Mouse (Mus musculus) gastrocnemius, adult 2 months (tissue): ENCODE results near the gene Cc2d1a. TPM values are rescaled to one million over a fixed set of nuclear protein-coding genes. Genes with fewer than 3 reads are reported as not detected.

Experiments used
- DNase-seq: peaks from one replicate; pipeline ENCODE4 v3.0.0; 2022
- H3K27ac ChIP-seq: fragments of 200-600 bp; 2 replicates; pipeline ENCODE4 v1.8.1; 2022; ENCODE audit warnings: mild to moderate bottlenecking
- H3K4me3 ChIP-seq: fragments of 200-600 bp; 2 replicates; pipeline ENCODE4 v1.8.1; 2022; ENCODE audit warnings: mild to moderate bottlenecking, moderate library complexity
- CTCF ChIP-seq: fragments of 200-600 bp; IDR thresholded peaks from 2 replicates; pipeline ENCODE4 v1.8.1; 2022; ENCODE audit warnings: antibody characterized with exemption, mild to moderate bottlenecking, moderate library complexity
- intact Hi-C: fragments of 180-260 bp; cut with DNase I; formaldehyde crosslinking; loops from one replicate; pipeline ENCODE4 v1.15.1; 2025
- total RNA-seq, 2 experiments: library from RNA; stranded (reverse); gene quantifications; 2 replicates each; pipeline ENCODE4 v1.2.3; 2021

The Cc2d1a gene
- total RNA-seq, 2 experiments from 2014 or later = 16.8 to 18.6 TPM

DNA sequence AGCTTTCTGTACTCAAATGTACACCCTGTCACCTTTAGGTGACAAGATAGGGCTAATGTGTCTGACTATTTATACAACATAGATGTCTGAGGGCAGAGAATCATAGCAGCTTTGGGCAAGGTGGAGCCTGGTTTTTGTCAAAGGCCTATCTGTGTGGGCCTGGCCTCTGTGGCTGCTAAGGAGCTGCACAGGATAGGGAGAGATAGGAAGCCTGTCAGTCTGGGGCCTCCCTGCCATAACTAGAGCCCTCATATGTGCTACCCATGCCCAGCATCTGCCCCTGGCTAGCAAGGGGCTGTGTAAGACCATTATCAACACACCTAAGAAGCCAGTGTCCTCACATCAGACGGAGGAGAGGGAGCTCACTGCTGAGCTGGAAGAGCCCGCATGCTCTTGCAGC lies 20.0 kb upstream of the Cc2d1a start:
- no peak for TF ChIP-seq CTCF

DNA sequence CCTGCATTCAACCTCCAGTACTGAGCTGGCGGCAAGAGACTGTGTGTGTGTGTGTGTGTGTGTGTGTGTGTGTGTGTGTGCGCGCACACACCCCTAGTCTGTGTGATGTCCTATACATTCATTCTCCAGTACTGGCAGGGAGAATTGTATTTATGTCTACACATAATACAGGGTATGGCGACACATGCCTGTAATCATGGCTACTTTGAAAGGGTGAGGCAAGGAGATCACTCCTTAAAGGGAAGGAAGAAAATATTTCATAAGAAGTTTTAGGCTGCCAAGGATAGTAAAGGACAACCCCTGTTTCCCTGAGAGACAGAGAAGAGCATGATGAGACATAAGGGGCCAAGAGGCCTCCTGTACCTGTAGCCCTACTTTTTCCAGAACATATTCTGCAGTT lies 9.9 kb upstream of the Cc2d1a start:
- DNase-seq = no peak
- intact Hi-C loops = no loop called here
- TF ChIP-seq CTCF = no peak
- Histone ChIP-seq H3K4me3 (no peak overlapping the region), H3K27ac (no peak overlapping the region)

More for the DNA sequence above, 20.0 kb upstream of the Cc2d1a start:
- intact Hi-C loops = no loop called here
- DNase-seq = no peak
- Histone ChIP-seq H3K4me3 (no peak overlapping the region), H3K27ac (no peak overlapping the region)

DNA sequence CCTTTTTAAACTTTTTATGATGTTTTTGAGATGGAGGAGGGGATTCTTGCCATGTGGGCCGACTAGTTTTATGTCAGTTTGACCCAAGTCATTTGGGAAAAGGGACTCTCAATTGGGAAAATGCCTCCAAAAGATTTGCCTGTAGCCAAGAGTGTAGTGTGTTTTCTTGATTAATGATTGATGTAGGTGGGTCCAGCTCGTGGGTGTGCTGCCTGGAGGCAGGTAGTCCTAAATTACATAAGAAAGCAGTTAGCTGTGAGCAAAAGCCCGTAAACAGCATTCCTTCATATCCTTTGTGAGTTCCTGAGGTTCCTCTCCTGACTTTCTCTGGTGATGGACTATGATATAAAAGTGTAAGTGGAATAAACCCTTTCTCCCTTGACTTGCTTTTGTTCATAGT lies 1.4 kb upstream of the Cc2d1a start:
- DNase-seq = no peak
- H3K4me3 ChIP-seq = no peak overlapping the region
- no peak overlapping the region for H3K27ac ChIP-seq
- no peak for TF ChIP-seq CTCF
- intact Hi-C loops = no loop called here

DNA sequence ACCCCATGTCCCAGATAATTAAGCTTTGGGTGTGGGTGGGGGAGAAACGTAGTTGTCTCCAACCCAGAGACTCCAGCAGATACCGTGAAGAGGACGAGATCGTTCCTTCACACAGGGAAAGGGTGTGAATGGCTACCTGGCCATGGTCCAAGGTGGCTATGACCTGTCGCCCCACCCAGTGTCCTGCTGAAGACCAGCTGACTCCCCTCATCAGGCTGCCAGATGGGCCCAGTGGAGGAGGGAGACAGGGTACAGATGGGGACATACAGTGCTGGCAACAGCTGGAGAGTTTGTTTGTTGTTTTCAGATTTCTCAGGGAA lies 755 bp upstream of the Cc2d1a start:
- Histone ChIP-seq H3K27ac (no peak overlapping the region), H3K4me3 (peak overlapping the region; percentile 97)
- intact Hi-C loops = no loop called here
- no peak for TF ChIP-seq CTCF
- DNase-seq = no peak

DNA sequence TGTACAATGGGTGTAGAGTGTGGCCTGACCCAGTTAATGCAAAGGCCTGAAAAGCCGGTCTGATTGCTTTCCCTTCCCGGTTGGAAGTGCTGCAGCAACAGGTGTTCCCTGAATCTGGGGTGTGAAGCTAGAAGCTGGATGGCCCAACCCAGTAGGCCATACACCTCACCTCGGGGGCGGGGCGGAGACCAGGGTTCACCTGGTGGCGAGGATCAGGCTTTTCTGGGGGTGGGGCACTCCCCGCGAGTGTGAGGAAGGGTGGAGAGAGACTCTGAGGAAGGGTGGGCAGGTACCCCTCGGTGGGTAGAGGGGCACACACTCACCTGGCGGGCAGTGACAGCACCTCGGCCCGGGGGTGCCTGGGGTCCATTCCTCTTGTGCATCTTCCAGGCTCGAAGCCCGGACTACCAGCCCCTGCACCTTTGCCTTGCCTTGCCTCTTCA lies 391 bp downstream of the Cc2d1a start:
- peak overlapping the region; percentile 86 for H3K27ac ChIP-seq
- intact Hi-C loops = no loop called here
- TF ChIP-seq CTCF = no peak
- no peak for DNase-seq
- peak overlapping the region; percentile 97 for H3K4me3 ChIP-seq

DNA sequence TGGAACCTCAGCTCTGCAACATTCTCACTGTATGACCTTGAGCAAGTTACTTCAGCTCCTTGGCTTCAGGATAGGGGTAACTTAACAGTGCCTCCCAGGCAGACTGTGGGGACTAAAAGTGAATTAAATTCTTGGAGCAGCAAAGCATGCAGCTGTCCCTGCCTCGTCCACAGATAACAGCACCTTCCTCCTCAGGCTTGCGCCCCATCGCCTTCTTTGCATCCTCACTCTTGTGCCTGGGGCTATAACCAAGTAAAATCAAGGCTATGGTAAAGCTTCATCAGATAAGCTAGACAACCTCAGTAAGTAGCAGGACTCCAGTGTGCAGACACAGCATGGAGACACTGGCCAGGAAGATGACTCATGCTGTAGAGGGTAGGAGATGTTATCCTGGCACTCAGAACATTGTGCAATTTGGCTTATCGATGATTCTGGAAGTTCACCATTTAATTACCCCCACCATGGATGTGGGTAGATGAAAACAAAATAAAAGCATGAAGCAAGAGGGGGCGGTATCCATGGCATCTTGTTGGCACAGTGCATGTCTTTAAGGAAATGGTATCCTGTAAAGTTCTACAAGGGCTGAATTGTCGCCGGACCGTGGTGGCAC lies 3.0 kb downstream of the Cc2d1a start:
- no peak for TF ChIP-seq CTCF
- no peak for DNase-seq

DNA sequence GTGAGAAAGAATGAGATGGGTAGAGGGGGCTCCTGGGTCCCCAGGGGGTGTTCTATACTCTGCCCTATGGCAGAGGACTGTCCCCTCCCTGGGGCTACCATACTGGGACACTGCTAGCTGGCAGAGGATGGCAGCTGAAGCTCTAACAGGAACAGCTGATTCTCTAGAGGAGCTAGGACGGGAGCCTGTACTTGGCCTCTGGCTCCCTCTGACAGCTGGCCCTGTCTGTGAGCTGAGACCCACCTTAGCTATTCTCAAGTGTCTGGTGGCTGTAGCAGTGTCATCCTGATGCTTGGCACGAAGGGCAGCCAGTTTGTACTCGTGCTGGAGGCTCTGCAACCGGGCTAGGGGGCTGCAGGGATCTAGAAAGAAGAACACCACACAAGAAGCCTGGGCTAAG lies 6.9 kb downstream of the Cc2d1a start:
- intact Hi-C loops = no loop called here
- TF ChIP-seq CTCF = no peak
- no peak overlapping the region for H3K4me3 ChIP-seq

More for the DNA sequence above, 3.0 kb downstream of the Cc2d1a start:
- Histone ChIP-seq H3K27ac (no peak overlapping the region), H3K4me3 (no peak overlapping the region)
- intact Hi-C loops = no loop called here

DNA sequence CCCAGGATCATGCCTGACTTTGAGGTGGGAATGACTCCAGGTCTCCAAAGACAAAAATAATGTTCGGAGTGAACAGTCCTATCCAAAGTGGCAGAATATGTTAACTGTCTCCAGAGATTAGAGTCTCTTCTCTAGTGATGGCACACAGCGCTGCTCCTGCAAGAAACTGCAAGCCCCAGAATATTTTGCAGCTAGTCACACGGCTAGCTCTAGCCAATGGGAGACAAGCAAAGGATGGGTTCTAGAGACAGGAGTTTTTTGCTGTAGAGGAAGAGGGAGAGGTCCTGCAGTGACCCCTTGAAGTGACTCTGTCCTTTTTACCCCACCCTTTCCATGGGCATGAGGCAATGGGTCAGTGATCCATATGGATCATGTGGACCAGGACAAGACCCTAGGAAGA lies 9.9 kb downstream of the Cc2d1a start:
- no peak for DNase-seq
- Histone ChIP-seq H3K27ac (no peak overlapping the region), H3K4me3 (no peak overlapping the region)
- intact Hi-C loops = no loop called here
- no peak for TF ChIP-seq CTCF

More for the DNA sequence above, 6.9 kb downstream of the Cc2d1a start:
- DNase-seq = no peak
- H3K27ac ChIP-seq = no peak overlapping the region

DNA sequence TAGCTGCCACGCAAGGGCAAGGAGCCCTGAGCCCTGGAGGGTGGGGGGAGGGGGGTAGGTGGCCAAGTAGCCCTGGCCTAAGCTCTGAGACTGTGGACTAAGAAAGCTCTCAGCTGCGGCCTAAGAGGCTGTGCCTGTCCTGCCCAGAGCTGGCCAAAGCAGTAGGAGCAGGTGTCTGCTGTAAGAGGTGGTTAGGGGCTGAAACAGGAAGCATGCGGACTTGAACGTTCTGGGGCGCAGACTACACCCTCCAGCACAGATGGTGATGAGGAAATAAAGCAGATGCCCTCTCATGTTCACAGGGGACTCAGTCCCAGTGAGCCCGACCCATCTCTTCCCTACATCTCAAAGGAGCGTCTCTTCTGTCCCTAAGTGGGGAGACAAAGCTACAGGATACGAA lies 15.5 kb downstream of the Cc2d1a start:
- intact Hi-C loops = no loop called here
- no peak for DNase-seq
- H3K4me3 ChIP-seq = no peak overlapping the region
- no peak overlapping the region for H3K27ac ChIP-seq
- no peak for TF ChIP-seq CTCF

DNA sequence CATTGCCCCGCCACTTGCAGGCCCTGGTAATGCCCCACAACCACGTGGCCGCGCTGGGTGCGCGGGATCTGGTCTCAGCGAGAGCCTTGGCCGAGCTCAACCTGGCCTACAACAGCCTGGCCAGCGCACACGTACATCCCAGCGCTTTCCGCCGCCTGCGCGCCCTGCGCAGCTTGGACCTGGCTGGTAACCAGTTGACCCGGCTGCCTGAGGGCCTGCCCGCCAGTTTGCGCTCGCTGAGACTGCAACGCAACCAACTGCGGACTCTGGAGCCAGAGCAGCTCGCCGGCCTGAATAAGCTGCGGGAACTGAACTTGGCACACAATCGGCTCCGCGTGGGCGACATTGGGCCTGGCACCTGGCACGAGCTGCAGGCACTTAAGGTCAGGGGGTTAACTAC lies 16.9 kb downstream of the Cc2d1a start:
- H3K27ac ChIP-seq = no peak overlapping the region; the same call in 1 of the 2 replicates
- no peak for TF ChIP-seq CTCF
- DNase-seq = peak; percentile 71
- intact Hi-C loops = no loop called here
- peak overlapping the region; percentile 24 for H3K4me3 ChIP-seq

DNA sequence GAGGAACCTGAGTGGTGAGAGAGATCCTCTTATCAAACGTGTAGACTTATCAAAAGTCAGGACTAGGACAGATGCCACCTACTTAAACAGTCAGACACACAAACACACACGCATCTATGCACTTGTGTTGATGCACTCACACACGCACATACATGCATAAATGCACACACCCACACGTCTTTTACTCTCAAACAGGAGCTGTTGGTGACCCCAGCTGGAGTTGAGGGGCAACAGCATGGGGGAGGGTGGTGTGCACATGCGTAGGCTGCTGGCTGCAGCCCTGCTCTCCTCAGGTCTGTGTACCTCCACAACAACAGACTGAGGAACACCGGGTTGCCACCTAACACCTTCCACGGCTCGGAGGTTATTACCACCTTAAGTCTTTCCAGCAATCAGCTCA lies 19.5 kb downstream of the Cc2d1a start:
- Histone ChIP-seq H3K27ac (no peak overlapping the region), H3K4me3 (no peak overlapping the region)
- no peak for TF ChIP-seq CTCF
- intact Hi-C loops = no loop called here
- no peak for DNase-seq

DNA sequence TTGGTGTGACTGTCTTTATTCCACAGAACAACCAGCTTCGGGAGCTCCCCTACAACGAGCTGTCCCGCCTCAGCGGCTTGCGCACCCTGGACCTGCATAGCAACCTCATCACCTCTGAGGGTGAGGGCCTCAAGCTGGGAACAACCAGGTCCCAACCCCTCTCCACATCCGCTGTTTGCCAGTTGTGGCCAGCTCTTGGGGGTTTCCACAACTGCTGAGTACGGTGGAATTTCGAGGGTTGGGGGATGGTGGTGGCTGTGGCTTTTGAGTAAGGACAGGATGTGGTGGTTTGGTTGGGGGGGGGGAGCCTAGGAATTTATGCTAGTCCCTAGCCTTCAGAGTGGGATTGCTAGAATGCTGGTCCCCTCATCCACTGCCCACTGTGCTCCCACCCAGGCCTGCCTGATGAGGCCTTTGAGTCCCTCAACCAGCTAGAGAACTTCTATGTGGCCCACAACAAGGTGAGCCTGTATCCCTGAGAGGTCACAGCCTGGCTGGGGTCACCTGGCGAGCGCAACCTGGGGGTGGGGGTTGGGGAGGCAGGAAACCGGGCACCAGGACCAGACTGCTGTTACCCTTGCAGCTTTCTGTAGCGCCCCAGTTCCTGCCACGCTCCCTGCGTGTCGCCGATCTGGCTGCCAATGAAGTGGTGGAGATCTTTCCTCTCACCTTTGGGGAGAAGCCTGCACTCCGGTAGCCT lies 20.4 kb downstream of the Cc2d1a start:
- intact Hi-C loops = no loop called here
- DNase-seq = no peak
- no peak overlapping the region for H3K4me3 ChIP-seq
- no peak for TF ChIP-seq CTCF
- no peak overlapping the region for H3K27ac ChIP-seq

DNA sequence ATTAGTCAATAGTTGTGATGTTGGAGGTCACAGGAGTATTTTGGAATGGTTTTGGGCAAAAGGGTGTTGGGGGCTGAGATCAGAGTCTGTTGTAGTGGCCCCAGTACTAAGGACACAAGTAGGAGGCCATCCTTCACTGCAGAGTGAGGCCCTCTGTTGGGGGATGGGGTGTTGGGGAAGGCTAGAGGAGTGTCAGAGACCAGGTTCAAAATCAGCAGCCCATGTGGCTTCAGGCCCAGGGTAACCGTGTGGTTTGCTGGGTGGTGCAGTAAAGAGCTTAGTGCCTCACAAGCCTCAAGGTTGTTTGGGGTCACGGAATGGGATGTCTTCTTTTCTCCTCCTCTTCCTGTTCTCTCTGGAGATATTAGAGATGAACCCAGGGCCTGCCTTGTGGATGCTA lies 21.0 kb downstream of the Cc2d1a start:
- H3K4me3 ChIP-seq = no peak overlapping the region

DNA sequence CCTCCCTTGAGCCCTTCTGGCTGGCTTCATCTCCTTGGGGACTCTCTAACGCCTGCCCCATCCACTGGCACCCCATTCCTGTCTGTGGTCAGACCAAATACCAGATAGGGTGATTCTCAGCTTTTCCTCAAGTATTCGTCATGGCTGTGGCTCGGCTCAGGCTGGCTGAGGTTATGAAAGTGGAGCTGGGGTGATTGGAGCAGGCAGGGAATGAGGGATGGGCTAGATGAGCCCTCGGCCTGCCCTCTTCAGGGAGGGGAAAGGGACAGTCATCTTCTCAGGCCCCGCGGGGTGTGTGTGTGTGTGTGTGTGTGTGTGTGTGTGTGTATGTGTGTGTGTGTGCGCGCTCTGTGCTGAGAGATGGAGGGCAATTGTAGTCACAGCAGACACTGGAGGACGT lies 22.1 kb downstream of the Cc2d1a start, which contains the start of gene Podnl1:
Gene Podnl1, plus strand, starts transcription at position 334 of the 400 bp plus-strand sequence.
- no peak for TF ChIP-seq CTCF
- no peak for DNase-seq
- intact Hi-C loops = no loop called here
- no peak within 1 kb of the TSS for H3K4me3 ChIP-seq
- no peak within 1 kb of the TSS for H3K27ac ChIP-seq

More for the DNA sequence above, 21.0 kb downstream of the Cc2d1a start:
- intact Hi-C loops = no loop called here
- no peak for TF ChIP-seq CTCF
- H3K27ac ChIP-seq = no peak overlapping the region
- no peak for DNase-seq
